Mouse (Mus musculus) kidney, embryonic 15.5 days (tissue): ENCODE results near the gene Kazn. TPM values are rescaled to one million over a fixed set of nuclear protein-coding genes. Genes with fewer than 3 reads are reported as not detected.
A peak's percentile ranks its signal among the peaks of the same experiment; 100 is the strongest.

Experiments used
- ATAC-seq: fragments of 200-750 bp; cut with Nextera tagmentation; replicated peaks from 2 replicates; pipeline ENCODE4 v1.8.0; 2017; ENCODE audit warnings: moderate TSS enrichment; ENCODE audit not compliant: low FRiP score
- H3K27ac ChIP-seq: fragments of 300-500 bp; sonication (generic); 2 replicates; pipeline ENCODE4 v1.5.1; 2015; ENCODE audit warnings: mild to moderate bottlenecking, inconsistent platforms
- H3K27me3 ChIP-seq: fragments of 300-500 bp; sonication (generic); 2 replicates; pipeline ENCODE4 v1.6.1; 2015; ENCODE audit warnings: inconsistent platforms
- H3K36me3 ChIP-seq: fragments of 300-500 bp; sonication (generic); 2 replicates; pipeline ENCODE4 v1.6.1; 2015; ENCODE audit warnings: inconsistent platforms
- H3K4me1 ChIP-seq: fragments of 300-500 bp; sonication (generic); 2 replicates; pipeline ENCODE4 v1.6.1; 2015; ENCODE audit warnings: inconsistent platforms
- H3K4me2 ChIP-seq: fragments of 300-500 bp; sonication (generic); 2 replicates; pipeline ENCODE4 v1.6.1; 2015; ENCODE audit warnings: moderate library complexity, mild to moderate bottlenecking, inconsistent platforms
- H3K4me3 ChIP-seq: fragments of 300-500 bp; sonication (generic); replicated peaks from 2 replicates; pipeline ENCODE4 v1.5.1; 2015; ENCODE audit warnings: mild to moderate bottlenecking, inconsistent platforms
- H3K9ac ChIP-seq: fragments of 300-500 bp; sonication (generic); 2 replicates; pipeline ENCODE4 v1.6.1; 2015; ENCODE audit warnings: mild to moderate bottlenecking, inconsistent platforms
- H3K9me3 ChIP-seq: fragments of 300-500 bp; sonication (generic); replicated peaks from 2 replicates; pipeline ENCODE4 v1.6.1; 2016; ENCODE audit warnings: inconsistent platforms
- WGBS: fragments of 180-500 bp; shearing (Covaris S2); methylation state at CpG from one replicate; pipeline ENCODE4 v1.1.7; 2015; ENCODE audit warnings: mixed read lengths; 5-methylcytosine and 5-hydroxymethylcytosine counted together
- polyA plus RNA-seq: library from polyadenylated mRNA; unstranded; fragments of >200 nt; fragmentation: Nextera tagmentation; extraction: Ambion mirVana; gene quantifications from 2 replicates; pipeline ENCODE4 v1.2.1, GENCODE M21; 2015

Gene Kazn
- polyA plus RNA-seq, 1 experiment from 2014 or later, result 15.9 TPM

DNA sequence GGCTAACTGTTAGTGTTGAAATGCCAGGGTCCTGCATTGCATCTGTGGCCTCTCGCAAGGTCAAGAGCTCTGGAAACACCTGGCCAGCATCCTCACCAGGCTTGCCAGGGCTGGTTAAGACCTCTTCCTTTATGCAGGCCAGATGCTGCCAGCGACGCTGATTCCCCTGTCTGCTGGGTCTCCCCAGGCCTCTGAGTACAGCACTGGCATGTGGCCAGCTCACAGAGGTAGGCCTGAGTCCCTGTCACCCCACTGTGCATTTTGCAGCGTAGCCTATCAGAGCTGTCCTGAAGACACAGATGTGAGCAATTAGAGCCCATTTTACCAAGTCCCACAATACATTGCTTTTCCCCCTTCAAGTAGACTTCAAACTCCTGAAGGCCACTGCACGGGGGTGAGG, 109.0 kb downstream of the Kazn start:
- WGBS, result 79% methylated on average over 5 of the region's 5 CpGs
- H3K4me1 ChIP-seq, result no peaks in the 10 kb centered on the region

DNA sequence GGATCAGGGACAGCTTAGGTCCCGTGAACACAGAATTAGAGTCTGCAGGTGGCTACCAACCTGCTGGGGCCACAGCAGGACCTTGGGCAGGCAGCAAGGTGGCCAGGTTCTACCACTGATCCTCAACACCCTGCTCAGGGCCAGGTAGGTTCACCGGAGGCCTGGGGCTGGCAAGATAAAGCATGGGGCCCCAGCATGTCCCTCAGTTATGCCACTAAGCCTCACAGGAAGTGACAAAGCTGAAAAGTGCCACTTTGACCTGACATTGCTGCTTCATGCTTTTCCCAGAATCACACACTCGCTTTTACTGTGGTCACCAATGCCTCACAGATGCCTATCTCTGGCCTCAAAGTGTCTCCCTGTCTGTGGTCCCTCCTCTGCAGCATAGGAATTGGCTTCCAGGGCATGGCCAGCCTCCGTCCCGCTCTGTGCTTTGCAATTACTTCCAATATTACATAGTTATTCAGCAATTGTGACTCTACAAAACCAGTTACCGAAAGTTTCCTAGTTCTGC, 111.9 kb downstream of the Kazn start:
- Histone ChIP-seq H3K4me2 (no peak overlapping the region), H3K27ac (no peak overlapping the region), H3K9me3 (no peaks in the 10 kb centered on the region), H3K27me3 (no peaks in the 10 kb centered on the region), H3K36me3 (no peaks in the 10 kb centered on the region), H3K9ac (no peak overlapping the region), H3K4me3 (no peak overlapping the region), H3K4me1 (no peaks in the 10 kb centered on the region)
- no peak for ATAC-seq
- WGBS, result 80% methylated on average over 6 of the region's 6 CpGs

More for the DNA sequence above, 109.0 kb downstream of the Kazn start:
- no peak for ATAC-seq
- Histone ChIP-seq H3K9ac (no peak overlapping the region), H3K27ac (no peak overlapping the region), H3K4me2 (no peak overlapping the region), H3K4me3 (no peak overlapping the region), H3K27me3 (no peaks in the 10 kb centered on the region), H3K9me3 (no peaks in the 10 kb centered on the region), H3K36me3 (no peaks in the 10 kb centered on the region)

DNA sequence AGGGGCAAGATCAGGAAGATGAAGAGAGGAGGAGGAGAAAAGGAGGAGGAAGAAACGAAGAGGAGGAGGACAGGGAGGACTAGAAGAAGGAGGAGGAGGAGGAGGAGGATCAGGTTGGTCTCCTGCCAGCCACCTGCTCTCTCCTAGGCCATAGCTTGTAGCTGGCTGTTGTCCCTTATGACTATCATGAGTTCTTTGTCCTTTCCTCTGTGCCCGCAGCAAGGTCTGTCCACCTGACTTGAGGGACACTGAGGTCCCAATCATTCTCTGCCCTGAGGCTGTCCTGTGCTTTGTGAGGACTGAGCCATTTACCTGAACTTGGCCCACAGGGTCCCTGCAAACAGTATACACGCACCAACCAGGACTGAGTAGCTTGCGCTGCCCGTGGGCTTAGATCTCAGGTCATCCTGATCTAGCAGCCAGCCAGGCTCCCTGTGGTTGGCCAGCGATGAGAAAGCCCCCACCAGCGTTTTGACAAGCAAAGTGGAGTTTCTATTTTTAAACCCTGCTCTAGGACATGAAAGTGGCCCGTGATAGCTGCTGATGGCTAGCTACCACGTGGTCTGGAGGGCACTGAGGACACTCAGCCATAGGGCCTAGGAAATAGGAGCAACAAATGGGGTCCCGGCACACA, 112.4 kb downstream of the Kazn start:
- no peak for ATAC-seq
- Histone ChIP-seq H3K9ac (no peak overlapping the region), H3K9me3 (no peaks in the 10 kb centered on the region), H3K4me3 (no peak overlapping the region), H3K27ac (no peak overlapping the region), H3K4me1 (no peaks in the 10 kb centered on the region), H3K36me3 (no peaks in the 10 kb centered on the region), H3K27me3 (no peaks in the 10 kb centered on the region), H3K4me2 (no peak overlapping the region)
- WGBS, result 68% methylated on average over 10 of the region's 10 CpGs

DNA sequence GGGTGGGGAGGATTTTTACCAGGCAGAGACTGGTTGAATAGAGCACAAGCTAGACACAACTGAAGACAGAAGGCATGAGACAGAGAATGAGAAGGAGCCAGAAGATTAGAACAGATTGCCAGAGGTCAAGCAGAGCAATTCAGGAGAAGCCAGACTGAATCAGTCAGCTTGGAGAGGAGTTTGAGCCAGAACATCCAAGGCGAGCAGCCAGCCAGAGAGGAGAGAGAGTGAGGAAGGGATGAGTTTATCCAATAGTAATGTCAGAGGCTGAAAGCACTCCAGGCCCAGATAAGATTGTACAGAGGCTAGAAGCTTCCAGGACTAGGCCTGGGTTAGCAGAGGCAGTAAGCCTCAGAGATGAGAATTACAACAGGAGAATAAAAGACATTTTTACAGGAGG, 118.0 kb downstream of the Kazn start:
- H3K4me2 ChIP-seq, result no peak overlapping the region
- H3K27ac ChIP-seq, result no peak overlapping the region
- WGBS, result 50% methylated on average over 1 of the region's 1 CpGs
- H3K27me3 ChIP-seq, result no peaks in the 10 kb centered on the region; the same call in 1 of the 2 replicates
- ATAC-seq, result no peak
- no peaks in the 10 kb centered on the region for H3K36me3 ChIP-seq
- no peak overlapping the region for H3K4me3 ChIP-seq
- no peaks in the 10 kb centered on the region for H3K9me3 ChIP-seq
- H3K9ac ChIP-seq, result no peak overlapping the region
- H3K4me1 ChIP-seq, result peaks cover 12% of the 10 kb centered on the region

DNA sequence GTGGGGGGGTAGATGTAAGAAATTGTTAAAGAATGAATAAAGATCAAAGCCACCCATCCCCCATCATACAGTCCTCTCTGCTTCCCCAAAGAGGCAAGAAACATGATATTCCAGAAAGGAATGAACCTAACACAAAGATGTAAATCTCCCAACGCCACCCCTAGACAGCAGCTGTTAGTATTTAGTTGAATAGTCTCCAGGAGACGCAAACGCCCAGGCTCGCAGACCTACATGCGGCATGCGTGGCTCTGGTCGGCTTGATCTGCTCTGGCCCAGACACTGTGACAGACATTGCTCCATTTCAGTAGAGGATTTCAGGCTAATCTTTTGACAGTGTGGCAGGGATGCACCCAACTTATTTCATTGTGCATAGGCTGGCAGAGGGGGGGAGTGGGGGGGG, 120.7 kb downstream of the Kazn start:
- Histone ChIP-seq H3K36me3 (no peaks in the 10 kb centered on the region), H3K4me1 (peaks cover 12% of the 10 kb centered on the region), H3K27me3 (no peaks in the 10 kb centered on the region; the same call in 1 of the 2 replicates), H3K9ac (no peak overlapping the region), H3K9me3 (no peaks in the 10 kb centered on the region), H3K4me3 (no peak overlapping the region), H3K4me2 (no peak overlapping the region), H3K27ac (no peak overlapping the region)
- ATAC-seq, result no peak
- WGBS, result 28% methylated on average over 7 of the region's 7 CpGs

DNA sequence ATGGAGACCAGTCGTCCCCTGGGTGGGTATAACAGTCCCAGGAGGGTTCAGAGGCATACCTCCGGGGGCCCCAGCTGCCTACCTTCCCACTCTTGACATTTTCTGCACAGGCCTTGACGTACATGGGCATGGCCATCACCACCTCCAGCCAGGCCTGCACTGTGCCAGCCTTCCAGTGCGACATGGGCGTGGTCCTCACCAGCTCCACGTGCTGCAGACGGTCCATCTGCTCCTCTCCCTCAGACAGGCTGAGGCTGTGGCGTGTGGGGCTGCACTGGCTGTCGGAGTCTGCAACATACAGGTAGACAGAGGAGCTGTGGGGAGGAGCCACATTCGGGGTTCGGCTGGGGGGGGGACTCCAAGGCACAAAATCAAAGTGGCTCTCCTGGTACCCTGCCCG, 121.2 kb downstream of the Kazn start:
- no peak overlapping the region for H3K27ac ChIP-seq
- H3K9ac ChIP-seq, result no peak overlapping the region
- H3K4me3 ChIP-seq, result no peak overlapping the region
- peak; percentile 40 for ATAC-seq
- H3K4me2 ChIP-seq, result no peak overlapping the region
- H3K36me3 ChIP-seq, result no peaks in the 10 kb centered on the region
- H3K9me3 ChIP-seq, result no peaks in the 10 kb centered on the region
- H3K27me3 ChIP-seq, result no peaks in the 10 kb centered on the region; the same call in 1 of the 2 replicates
- H3K4me1 ChIP-seq, result peaks cover 12% of the 10 kb centered on the region
- 86% methylated on average over 12 of the region's 12 CpGs for WGBS

DNA sequence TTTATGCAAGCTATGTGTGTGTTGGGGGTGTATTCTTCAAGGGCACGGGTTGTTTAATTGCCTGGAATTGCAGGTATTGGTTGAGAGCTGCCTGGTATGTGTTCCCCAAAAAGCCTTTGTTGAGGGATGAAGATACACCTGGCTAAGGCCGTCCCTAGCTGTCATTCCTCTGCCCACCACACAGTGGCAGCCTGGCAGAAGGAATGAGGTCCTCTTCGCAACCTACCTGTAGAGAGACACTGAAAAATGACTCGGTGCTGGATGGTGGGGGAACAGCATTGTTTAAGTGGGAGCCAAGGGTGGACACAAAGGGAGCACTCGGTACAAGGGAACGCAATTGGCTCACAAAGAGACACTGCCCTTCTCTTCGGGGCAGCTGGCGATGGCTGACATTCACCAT, 125.9 kb downstream of the Kazn start:
- H3K4me3 ChIP-seq, result no peak overlapping the region
- H3K4me1 ChIP-seq, result peaks cover 5% of the 10 kb centered on the region
- ATAC-seq, result no peak
- 34% methylated on average over 8 of the region's 8 CpGs for WGBS
- H3K36me3 ChIP-seq, result no peaks in the 10 kb centered on the region
- no peak overlapping the region for H3K27ac ChIP-seq
- H3K9me3 ChIP-seq, result no peaks in the 10 kb centered on the region
- no peak overlapping the region for H3K9ac ChIP-seq
- no peaks in the 10 kb centered on the region; the same call in 1 of the 2 replicates for H3K27me3 ChIP-seq
- no peak overlapping the region for H3K4me2 ChIP-seq

DNA sequence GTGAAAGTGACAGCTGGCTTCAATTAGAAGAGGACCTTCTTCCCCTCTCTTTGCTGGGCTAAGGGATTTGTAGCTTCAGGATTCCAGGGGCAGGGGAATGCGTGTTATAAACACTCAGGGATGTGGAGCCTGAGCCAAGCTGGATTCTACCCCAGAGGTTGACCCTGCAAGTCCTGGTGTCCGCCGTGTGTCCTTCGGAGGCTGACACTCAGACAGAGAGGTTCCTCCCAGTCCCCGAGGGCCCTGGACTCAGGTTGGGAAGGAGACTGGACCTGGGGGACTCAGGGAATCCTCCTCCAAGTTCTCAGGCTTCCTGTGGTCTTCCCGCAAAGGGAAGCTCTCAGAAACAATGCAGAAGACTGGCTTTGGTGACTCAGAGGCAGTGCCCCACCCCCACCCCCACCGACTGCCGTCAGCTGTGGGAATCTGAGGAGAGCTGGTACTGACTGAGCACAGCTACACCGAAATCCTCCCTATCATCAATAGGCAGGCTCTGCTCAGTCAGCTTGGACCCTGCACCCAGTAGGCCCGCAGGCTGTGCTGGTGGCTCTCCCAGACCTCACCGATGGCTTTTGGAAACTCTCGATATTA, 136.0 kb downstream of the Kazn start:
- H3K27ac ChIP-seq, result no peak overlapping the region
- 47% methylated on average over 12 of the region's 12 CpGs for WGBS
- H3K4me2 ChIP-seq, result no peak overlapping the region
- no peaks in the 10 kb centered on the region for H3K9me3 ChIP-seq
- H3K4me3 ChIP-seq, result no peak overlapping the region
- ATAC-seq, result no peak
- no peak overlapping the region for H3K9ac ChIP-seq
- H3K27me3 ChIP-seq, result no peaks in the 10 kb centered on the region
- H3K36me3 ChIP-seq, result no peaks in the 10 kb centered on the region
- H3K4me1 ChIP-seq, result peaks cover 17% of the 10 kb centered on the region

DNA sequence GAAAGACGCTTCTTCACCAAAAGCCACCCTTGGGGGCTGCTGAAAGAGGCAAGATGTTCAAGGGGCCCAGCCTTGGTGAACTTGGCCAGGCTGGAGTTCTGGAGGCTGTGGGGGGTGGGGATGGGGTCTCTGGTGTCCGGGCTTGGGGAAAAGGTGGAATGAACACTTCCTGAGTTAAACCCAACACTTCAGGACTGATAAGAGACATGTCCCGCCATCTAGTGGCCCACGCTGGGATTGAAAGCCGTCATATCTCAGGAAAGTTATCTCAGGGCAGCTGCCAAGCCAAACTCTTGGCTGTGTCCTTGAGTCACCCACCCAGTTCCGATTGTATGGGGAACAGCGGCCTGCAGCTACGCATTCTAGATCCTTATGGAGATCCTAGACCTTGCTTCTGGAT, 140.9 kb downstream of the Kazn start:
- no peaks in the 10 kb centered on the region for H3K9me3 ChIP-seq
- H3K27me3 ChIP-seq, result no peaks in the 10 kb centered on the region
- peaks cover 24% of the 10 kb centered on the region for H3K4me1 ChIP-seq
- peak; percentile 30; the same call in 1 of the 2 replicates for ATAC-seq
- H3K9ac ChIP-seq, result no peak overlapping the region
- 20% methylated on average over 8 of the region's 8 CpGs for WGBS
- H3K4me3 ChIP-seq, result no peak overlapping the region
- peak overlapping the region; percentile 42 for H3K4me2 ChIP-seq
- peak overlapping the region; percentile 56 for H3K27ac ChIP-seq
- H3K36me3 ChIP-seq, result no peaks in the 10 kb centered on the region

DNA sequence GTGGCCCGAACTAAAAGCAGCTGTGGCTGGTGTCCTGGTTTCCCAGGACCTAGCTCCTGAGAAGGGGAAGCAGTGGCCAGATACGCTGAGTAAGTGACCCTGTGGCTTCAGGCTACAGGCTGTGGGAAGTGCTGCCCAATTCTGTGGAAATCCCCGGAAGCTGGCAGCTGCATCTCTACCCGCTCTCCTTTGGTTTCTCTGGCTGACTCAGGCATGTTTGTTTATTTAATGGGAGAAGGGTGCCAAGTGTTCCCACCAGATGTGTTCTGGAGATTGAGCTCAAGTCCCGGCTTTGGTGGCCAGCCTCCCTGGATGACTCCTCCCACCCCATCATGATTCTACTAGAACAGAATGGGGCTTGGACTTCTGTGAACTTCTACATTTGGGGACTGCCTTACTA, 141.3 kb downstream of the Kazn start:
- Histone ChIP-seq H3K9ac (no peak overlapping the region), H3K4me3 (no peak overlapping the region), H3K36me3 (no peaks in the 10 kb centered on the region), H3K4me1 (peaks cover 21% of the 10 kb centered on the region), H3K27ac (peak overlapping the region; percentile 56), H3K27me3 (no peaks in the 10 kb centered on the region), H3K9me3 (no peaks in the 10 kb centered on the region), H3K4me2 (peak overlapping the region; percentile 42)
- 0 out of 2 replicates have a peak, but pooled peaks have one; percentile 37 for ATAC-seq
- WGBS, result 15% methylated on average over 5 of the region's 5 CpGs

DNA sequence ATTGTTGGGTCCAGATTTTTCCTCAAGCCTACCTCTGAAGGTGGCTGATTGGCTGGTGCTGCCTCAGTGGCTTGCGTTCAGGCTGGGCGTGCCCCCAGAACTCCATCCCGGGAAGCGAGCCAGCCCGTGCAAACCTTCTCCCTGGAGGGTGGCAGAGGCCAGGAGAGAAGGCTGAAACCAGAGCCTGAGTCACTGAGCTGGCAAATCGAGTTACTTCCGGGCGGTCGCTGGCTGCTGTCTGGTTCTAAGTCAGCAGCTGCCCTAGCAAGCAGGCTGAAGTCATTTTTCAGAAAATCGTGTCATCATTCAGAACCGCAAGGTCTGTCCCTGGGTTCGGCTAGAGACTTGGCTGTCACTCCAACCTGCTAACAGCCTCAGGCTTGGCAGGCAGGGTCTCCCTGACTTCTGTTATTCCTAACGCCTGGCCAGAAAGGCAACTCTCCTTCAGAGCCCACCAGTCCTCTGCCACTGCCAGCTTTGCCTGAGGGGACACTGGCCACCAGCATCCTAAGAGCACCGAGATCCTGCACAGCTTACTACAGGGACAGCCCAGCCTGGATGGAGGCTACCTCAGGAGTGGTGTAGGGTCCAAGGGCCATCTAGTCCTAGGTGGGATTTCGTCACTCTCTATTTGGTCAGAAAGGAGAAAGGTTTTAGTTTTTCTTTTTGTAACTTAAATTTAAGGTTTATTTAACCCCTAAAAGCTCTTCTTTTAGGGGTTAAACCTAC, 143.5 kb downstream of the Kazn start:
- Histone ChIP-seq H3K9me3 (no peaks in the 10 kb centered on the region), H3K9ac (no peak overlapping the region), H3K27me3 (no peaks in the 10 kb centered on the region), H3K36me3 (no peaks in the 10 kb centered on the region), H3K27ac (peak overlapping the region; percentile 71), H3K4me3 (no peak overlapping the region), H3K4me1 (peaks cover 28% of the 10 kb centered on the region), H3K4me2 (0 out of 2 replicates have a peak overlapping the region, but pooled peaks have one; percentile 12)
- peak; percentile 63 for ATAC-seq
- WGBS, result 31% methylated on average over 15 of the region's 15 CpGs

DNA sequence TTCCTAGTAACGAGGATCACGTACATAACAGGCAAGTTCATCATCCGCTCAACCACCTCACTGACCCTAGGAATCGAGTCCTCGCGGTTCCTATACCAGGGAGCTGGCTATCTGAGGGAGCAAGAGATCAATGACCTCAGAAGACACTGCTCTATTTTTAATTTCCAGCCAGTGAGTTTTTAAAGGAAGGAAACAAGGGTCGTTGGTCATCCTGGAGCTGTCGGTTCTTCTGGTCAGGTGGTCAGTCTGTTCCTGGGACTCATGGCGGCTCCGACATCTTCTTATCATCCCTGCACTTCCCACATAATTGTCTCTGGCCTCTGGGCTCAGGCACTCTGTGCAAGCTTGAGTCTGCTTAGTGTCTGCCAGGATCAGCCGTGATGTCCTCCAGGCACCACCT, 144.8 kb downstream of the Kazn start:
- H3K27ac ChIP-seq, result no peak overlapping the region
- H3K36me3 ChIP-seq, result no peaks in the 10 kb centered on the region
- H3K4me3 ChIP-seq, result no peak overlapping the region
- no peak for ATAC-seq
- no peak overlapping the region for H3K4me2 ChIP-seq
- H3K27me3 ChIP-seq, result no peaks in the 10 kb centered on the region
- H3K9ac ChIP-seq, result no peak overlapping the region
- WGBS, result 74% methylated on average over 11 of the region's 11 CpGs
- H3K4me1 ChIP-seq, result peaks cover 28% of the 10 kb centered on the region
- H3K9me3 ChIP-seq, result no peaks in the 10 kb centered on the region
